Mouse (Mus musculus) ovary, postnatal 14 days (tissue): ENCODE measurements around the gene Tmem39a.

Source experiments
- DNase-seq: peaks from one replicate; pipeline ENCODE4 v3.0.0; 2022; ENCODE audit warnings: low spot score

Tmem39a gene

DNA sequence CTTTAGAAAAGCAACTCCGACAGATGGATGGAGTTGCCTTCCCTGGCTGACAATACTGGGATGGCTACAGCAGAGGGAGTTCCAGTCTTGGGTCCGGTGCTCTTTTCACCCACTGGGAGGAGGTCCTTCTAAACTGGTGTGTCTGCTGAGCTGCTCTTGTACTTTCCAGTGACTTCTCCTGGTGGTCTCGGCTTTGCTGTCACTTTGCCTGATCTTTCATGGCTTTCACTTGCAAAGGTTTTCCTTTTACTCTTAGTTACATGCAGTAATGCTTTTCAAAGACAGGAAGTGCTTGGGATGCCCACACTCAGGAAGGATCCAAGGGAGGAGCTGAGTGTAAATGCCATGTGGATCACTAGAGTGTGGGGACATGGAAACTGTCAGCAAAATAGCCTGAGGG, 33.0 kb downstream of the Tmem39a start:
- DNase-seq = no peak

DNA sequence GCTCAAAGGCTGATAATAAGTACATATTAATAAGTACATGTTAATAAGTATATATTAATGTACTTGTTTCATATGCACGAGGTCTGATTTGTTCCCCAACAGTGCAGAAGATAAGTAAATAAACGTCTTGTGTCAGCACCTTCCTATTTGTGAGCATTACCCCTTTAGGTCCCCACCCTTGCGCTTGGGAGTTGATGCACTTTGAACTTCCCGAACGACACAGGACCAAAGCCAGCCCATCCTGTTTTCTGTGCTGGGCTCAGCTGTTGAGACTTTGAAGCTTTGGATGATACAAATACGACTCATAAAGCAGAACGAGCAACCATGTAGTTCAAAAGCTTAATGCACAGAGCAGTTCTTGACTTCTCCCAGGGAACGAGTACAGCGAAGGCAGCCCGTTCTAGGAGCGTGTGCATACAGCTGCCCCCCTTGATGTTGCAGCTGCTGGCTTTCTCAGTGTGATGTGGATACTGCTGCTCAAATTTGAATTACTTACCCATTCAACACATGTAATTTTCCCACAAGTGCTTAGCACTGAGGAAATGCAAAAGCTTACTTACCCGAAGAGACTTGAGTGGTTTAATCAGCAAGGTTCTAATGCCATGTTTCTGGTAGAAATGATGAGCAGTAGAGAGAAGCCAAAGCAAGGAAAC, 33.7 kb downstream of the Tmem39a start:
- no peak for DNase-seq

DNA sequence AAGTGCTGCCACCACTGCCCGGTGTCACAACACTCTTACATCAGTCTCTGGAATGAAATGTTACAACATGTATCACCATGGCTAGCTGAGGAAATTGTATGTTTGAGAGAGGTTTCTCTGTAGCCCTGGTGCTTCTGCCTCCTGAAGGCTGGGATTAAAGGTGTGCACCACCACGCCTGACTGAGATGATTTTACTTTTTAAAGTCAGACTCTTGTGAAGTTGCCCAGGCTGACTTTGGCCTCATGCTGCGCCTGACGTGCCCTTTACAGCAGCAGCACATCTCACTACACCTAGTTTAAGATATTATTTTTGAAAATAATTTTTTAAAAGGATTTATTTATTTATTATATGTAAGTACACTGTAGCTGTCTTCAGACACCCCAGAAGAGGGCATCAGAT, 34.4 kb downstream of the Tmem39a start:
- DNase-seq = no peak

DNA sequence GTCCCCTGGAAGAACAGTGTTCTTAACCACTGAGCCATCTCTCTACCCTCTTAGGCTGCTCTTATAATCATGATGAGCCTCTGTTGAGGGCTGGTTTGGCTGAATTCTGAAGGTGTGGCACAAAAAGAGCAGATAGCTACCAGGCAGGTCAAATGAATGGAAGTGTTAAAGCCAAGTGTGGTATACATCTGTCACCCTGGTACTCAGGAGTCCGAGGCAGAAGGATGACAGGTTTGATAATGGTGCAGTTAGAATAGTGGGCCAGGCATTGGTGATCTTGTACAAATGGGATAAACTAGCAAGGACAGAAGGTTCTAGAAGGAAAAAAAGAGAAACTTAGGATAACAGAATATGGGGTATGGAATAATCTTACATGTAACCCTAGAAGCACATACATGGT, 35.9 kb downstream of the Tmem39a start:
- DNase-seq = no peak

DNA sequence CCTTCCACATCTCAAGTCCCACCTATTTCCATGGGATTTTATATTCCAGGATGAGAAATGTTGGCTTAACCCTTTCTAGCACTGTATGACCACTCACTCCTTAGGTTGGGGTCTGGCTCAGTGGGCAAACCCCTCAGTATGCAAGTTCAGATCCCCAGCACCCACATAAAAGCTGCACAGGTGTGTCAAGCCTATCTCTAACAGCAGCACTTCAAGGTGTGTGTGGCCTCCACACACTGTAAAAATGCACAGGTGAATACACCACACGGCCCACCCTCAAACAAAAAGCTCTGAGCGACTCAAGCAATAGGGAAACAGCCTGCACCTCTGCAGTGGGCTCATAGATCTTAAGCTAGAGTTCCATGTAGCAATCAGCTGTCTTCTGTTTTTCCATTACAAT, 37.6 kb downstream of the Tmem39a start:
- no peak for DNase-seq

DNA sequence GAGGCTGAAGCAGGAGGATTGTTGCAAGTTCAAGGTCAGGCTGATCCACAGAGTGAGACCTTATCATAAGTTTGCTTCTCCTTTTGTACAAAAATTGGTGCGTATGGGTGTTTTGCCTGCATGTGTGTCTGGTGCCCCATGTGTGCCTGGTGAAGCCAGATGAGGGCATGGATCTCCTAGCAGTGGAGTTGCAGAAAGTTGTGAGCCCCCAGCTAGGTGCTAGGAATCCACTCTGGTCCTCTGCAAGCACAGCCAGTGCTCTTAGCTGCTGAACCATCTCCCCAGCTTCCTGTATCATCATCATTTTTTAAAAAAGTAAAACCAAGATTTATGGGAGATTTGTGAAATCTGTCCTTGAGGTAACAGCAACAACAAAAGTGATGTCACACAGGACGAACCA, 38.2 kb downstream of the Tmem39a start:
- DNase-seq = no peak

DNA sequence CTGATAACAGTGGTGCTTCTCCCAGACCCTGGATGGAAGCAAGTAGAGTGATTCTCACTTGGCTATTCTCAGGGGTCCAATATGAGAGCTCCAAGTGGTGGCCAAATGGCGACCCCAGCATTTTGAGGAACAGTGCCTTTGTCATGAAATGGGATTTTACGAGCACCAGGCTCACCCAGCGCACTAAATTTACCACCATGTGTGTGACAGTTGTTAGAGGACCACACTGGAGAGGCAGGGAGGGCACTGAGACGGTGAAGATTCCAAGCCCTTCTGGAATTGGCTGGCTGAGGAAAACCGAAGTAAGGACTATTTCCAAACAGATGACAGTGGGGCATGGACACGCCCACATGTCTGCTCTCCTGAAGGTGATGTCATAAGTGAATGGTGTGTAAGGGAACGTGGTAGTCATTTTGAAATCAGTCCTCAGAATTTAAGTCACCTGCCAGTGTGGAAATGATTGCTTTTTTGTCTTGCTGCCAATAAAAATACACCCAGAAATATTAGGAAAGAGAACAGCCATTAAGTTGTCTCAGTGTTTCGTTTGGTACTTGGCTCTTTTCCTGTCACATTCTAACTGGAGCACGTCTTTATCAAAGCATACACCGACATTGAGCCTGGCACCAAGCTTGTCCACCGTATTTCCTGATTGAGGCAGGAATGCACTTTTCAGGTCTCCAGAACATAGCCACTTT, 40.6 kb downstream of the Tmem39a start:
- no peak for DNase-seq

DNA sequence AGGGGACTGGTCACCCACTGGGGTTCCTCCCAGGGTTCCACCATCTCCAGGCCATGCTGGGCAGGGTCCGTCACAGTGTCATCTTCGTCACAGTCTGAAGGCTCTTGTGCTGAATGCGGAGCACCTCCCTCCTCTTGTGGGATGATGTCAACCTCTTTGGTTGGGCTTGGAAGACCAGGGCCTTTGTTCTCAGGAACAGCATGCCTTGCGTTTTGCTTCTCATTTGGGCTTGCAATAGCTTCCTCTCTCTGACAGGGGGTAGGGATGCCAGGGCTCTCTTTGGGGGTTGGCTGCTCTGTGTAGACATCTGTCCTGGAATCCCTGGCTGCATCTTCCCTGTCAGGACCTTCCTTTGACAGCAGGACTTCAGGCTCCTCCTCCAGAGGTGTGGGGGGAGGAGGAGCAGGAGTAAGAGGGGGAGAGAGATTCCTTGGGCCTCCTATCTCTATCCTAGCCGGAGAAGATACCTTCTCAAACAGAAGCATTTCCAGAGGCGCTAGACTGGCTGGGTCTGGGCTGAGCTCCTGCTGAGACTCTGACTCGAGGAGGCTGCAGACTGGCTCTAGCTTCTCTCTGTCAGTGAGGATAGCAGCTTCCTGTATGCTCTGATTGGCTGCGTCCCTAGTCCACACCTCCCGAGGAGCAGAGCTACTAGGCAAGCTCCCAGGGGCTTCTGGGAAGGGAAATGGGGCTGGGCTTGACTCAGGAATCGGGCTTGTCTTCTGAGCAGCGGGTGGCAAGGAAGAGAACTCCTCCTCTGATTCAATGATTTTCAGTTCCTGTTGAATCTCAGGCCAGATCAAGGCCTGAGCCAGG, 44.7 kb downstream of the Tmem39a start:
- DNase-seq = no peak

DNA sequence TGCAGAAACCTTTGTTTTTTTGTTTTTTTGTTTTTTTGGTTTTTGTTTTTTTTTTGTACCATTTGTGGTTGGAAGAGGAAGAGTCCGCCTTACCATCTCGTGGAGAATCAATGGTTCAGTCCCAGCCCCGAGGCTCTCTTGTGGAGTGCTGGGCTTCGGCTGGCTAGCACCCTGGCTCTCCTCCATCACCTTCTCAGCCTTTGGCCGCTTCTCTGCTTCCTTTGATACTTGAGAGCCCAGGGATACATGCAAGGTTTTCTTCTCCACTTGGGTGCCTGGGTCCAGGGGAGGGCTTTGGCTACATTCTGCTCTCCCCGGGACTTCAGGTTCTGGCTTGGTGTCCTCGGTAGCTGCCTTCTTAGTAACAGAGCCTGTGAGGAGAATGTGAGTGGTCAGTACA, 48.0 kb downstream of the Tmem39a start:
- no peak for DNase-seq

DNA sequence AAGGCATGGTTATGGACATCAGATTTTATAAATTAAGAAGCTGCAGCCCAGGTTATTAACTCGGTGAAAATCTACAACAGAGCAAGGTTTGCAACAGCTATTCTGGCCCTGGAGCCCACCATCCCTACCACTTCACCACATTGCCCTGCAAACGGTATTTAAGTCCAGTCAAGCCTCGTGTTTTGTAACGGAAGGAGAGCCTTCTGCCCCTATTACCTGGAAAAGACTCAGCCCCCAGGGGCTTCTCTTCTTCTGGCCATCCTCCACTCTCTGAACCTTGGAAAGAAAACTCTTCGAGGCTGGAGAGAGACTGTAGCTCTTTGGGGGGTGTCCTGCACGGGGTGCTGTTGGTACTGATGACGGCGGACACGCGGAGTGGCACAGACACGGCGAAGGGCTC, 50.2 kb downstream of the Tmem39a start:
- no peak for DNase-seq

DNA sequence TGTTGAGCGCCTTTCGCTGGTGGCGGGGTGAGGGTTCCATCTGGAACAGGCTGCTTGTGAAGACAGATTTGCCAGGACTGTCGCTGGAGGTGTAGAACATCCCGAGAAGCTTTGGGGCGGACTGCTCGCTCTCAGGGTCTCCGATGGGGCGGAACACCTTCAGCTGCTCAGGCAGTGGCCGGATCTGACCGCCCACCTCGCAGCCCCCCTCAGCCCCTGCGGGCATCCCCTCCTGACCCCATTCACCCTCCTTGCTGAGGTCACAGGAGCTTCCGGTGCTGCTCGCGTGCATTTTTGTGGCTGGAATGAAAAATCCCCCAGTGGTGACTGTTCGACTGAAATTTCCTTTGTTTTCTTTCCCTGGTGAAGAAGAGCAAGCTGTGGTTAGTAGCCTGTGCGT, 50.6 kb downstream of the Tmem39a start:
- DNase-seq = no peak

DNA sequence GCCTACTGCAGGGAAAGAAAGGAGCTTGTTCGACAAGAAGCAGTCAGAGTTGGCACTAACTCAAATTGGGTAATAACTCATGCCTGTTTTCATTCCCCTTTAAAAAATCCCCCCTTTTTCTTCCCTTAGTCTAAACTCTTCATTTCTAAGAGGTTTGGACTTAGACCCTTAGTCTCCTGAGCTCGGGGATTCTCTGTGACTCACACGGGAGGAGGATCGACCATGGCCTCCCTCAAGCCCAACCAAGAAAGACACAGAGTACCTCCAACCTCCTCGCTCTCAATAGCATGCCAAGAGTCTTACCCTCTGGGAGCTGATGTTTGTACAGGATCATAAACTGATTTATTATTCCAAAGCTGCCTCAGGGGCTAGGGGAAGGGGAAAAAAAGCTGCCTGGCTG, 54.1 kb downstream of the Tmem39a start:
- DNase-seq = no peak

DNA sequence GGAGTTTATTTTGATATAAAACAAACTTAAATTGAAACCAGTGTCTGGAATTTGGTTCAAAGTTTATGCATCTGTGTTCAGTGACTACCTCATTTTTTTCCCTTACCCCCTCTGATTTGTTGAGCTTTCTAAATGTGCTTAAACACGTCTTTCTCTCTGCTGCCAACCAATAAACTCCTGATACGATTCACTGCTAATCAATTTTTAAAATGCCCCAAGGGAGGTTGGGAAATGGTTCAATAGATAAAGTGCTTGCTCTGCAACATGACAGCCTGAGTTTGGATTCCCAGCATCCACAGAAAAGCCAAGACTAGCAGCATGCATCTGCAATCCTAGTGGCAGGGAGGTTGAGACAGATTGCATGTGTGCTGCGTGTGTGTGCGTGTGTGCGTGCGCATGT, 55.1 kb downstream of the Tmem39a start:
- no peak for DNase-seq

DNA sequence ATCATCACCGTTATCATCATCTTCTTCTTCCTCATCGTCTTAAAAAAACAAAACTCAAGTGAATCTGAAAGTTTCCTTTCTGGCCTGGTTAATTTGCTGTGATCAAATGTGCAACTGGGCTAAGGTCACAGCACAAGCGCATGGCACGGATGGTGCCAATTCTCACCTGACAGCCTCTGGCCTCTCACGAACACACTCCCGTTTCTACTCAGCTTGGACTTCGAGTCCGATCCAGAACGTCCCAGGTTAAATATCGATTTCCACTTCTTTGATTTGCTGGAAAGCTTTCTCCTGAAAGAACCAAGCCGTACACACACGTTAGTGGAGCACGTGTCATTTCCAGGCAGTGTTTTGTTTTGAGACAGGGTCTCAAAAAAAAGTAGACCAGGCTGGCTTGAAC, 59.5 kb downstream of the Tmem39a start:
- DNase-seq = no peak

DNA sequence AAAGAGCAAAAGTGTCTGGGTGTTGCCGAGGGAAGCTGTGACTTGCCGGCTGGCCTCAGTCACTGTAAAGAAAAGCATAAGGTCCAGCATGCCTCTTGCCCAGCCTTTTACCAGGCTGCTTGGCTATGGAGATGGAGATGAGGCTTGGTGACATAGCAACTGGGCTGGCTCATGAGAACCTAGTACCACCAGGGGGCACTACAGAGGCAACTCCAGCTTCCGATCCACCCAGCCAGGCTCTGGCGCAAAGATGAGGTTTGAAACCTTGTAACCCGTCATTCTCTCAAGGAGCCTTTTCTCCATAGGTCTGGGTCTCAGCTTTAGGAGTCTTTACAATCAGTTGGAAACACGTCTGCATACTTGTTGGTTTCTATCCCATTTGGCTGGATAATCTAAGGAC, 60.6 kb downstream of the Tmem39a start:
- peak; percentile 73 for DNase-seq

DNA sequence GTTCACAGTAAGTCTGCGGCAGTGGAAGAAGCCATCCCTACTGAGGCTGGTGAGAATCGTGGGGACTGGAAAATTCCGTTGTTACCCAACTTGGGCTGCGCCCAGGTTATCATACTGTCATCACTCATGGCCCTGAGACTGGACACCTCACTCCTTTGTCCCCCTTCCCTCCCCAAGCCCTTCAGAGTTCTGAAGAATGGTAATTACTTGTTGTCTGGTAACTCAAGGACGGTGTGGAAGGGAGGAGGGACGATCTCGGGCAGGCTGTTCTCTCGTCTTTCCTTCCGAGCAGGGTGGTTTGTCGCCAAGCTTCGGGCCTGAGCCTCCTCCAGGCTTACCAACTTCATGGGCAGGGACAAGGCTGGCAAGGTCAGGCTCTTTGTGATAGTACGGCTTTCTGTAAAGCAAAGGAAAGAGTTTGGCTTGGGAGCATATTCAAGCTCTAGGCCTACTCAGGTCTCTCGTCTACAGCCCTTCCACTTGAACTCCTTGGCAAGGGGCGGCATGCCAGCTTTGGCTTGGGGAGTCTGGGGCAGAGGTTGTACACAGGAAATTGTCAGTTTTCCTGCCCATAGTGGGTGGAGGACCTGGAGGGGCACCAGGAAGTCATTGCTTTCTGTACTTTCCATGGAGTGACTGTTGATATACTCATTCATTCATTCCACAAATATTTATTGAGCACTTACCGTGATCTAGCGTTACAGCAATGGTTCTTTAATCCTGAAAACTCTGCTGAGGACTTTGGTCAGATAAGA, 62.4 kb downstream of the Tmem39a start:
- no peak for DNase-seq

DNA sequence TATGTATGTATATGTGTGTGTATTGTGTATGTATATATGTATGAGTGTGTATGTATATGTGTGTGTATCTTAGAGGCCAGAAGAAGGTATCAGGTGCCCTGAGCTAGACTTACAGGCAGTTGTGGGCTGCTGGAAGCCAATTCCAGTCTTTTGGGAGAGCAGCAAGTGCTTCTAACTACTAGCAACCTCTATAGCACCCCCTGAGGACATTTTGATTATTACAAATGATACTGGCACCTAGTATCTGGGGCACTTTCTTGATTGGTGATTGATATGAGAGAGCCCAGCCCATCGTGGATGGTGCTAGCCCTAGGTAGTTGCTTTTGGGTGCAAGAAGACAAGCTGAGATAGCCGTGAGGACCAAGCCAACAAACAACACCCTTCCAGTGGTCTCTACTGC, 63.8 kb downstream of the Tmem39a start:
- DNase-seq = no peak

DNA sequence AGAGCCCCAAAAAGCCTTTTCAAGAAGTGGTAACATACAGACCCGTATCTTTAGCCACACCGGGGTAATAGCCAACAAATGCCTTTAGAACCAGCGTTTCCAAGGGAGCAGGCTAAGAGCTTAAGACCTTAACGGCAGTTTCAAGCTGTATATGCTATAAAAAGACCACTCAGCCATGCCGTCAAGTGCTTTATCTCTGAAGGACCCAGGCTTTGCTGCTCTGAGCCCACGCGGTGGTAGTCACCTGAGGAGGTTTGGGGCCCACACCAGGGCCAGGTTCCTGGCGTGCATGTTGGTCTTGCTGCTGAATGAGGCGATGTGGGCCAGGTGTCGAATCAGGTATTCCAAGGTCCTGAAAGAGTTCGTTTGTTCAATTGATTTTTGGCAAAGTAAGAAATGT, 65.8 kb downstream of the Tmem39a start:
- no peak for DNase-seq

DNA sequence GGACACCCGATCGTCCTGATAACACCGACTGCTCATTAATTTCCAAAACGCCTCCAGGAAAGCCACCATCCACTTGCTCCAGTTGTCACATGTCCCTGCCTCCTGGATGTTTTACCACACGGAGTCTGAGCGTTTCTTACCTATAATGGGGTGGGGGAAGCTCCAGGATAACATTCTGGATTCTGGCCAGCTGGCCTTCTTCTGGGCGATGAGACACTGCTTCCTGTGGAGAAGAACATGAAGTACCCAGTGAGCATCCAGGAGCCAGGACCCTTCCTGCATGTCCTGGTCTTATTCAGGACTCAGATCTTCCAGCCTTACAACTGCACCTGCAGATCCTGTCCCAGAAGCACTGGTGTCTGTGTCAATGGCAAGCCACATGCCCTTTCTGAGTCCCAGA, 66.9 kb downstream of the Tmem39a start:
- no peak for DNase-seq

DNA sequence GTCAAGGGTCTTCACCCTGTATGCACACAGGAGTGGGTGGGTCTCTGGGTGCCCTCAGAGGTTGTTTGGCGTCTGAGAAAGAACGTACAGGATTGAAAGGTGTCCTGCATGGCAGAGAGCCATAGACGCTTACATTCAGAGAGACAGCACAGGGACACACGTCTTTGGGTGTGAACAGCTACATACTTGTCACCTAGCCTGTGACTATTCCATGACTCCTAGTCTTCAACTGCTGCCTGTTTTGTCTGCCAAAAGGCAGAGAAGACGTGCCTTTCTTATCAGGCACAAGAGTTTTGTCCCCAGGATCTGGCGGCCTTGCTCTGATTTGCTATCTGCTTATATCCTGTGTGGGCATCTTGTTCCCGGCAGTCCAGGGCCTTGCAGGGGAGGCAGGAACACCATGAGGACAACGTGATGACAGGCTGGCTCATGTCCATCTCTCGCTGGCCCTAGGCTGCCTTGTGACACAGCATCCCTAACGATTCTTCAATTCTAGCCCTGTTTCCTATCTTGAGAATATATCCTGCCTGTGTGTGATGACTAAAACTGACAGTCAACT, 67.4 kb downstream of the Tmem39a start:
- no peak for DNase-seq

DNA sequence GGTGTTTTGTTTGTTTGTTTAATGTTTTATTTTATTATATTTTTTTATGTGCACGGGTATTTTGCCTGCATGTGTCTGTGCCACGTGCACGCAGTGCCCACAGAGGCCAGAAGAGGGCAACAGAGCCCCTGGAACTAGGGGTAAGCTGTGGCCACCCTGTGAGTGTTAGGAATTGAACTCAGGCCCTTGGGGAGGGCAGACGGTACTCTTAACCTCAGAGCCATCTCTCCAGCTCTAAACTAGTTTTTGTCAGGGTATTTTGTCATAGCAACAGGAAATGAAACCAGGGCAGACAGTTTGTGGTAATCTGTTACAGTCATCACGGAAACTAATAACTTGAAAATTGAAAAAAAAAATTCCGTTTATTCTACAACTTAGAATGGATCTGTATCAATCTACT, 73.6 kb downstream of the Tmem39a start:
- peak; percentile 60 for DNase-seq

DNA sequence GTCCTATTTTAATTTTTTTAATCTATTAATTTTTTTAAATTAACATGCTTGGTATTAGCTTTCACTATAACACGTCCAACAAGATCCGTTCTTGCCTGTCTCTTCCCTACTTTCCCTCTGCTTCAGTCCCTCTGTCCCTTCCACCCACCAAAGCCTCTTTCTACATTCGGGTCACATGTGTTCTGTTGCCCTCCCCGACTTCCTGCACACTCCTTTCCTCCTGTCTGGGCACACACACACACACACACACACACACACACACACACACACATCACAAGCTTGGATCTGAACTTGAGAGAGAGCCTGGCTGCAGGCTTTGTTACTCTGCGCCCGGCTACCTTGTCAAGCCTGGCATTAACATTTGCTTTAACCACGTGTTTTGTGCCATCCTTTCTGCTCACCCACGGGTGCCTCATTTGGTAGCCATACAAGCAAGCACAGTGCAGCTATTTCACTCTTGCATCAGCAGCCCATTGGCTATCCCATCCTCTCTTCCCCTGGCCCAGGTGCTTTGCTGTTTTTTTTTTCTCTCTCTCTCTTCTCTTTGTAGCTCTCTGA, 77.4 kb downstream of the Tmem39a start:
- DNase-seq = no peak
